Comparison of ENCODE assay signal across 27 mouse cellular contexts in the genomic region with DNA sequence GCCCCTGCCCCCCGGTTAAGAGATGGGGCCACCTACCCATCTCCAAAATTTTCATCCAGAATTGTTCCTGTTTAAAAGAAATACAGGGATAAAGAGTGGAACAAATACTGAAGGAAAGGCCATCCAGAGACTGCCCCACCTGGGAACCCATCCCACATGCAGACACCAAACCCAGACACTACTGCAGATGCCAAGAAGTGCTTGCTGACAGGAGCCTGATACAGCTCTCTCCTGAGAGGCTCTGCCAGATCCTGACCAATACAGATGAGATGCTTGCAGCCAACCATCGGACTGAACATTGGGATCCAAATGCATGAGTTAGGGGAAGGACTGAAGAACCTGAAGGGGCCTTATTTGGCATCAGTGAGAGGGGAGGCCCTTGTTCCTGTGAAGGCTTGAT.
"Had no signal": no experiment of that assay in that cellular context is flagged by ENCODE, and none has a peak within 500 bp of the region (broad histone marks: within the 10 kb centered on the region; RNA-seq: fewer than 3 reads in every experiment).

No protein-coding gene starts in this region.

- H3K4me1 ChIP-seq: forebrain, embryonic 10.5 days; forebrain, embryonic 12.5 days had no signal

- H3K4me3 ChIP-seq: embryonic facial prominence, embryonic 10.5 days; embryonic facial prominence, embryonic 12.5 days; embryonic facial prominence, embryonic 13.5 days; embryonic facial prominence, embryonic 15.5 days; erythroblast, embryonic 14.5 days; forebrain, embryonic 10.5 days; forebrain, embryonic 12.5 days; forebrain, embryonic 13.5 days; forebrain, embryonic 15.5 days; gastrocnemius, adult 2 months had no signal

- H3K9me3 ChIP-seq: embryonic facial prominence, embryonic 10.5 days; embryonic facial prominence, embryonic 12.5 days; embryonic facial prominence, embryonic 15.5 days; forebrain, embryonic 10.5 days; forebrain, embryonic 12.5 days; forebrain, embryonic 13.5 days; forebrain, embryonic 15.5 days had no signal

- H3K27ac ChIP-seq: embryonic facial prominence, embryonic 10.5 days; embryonic facial prominence, embryonic 12.5 days; embryonic facial prominence, embryonic 13.5 days; embryonic facial prominence, embryonic 15.5 days; forebrain, embryonic 10.5 days; forebrain, embryonic 12.5 days; forebrain, embryonic 13.5 days; forebrain, embryonic 15.5 days; gastrocnemius, adult 2 months had no signal

- H3K27me3 ChIP-seq: embryonic facial prominence, embryonic 12.5 days; embryonic facial prominence, embryonic 13.5 days; embryonic facial prominence, embryonic 15.5 days; forebrain, embryonic 12.5 days; forebrain, embryonic 13.5 days; forebrain, embryonic 15.5 days had no signal

- DNase-seq: cerebellum, adult 2 months; cerebellum, adult 8-10 months; cerebellum, adult 9-10 months; cerebellum, adult 9-11 months; cerebellum, postnatal 10 days; cerebellum, postnatal 14 days; cerebellum, postnatal 25 days; cerebellum, postnatal 36 days; embryo, embryonic 11 days; forebrain, postnatal 0 days; gastrocnemius, adult 2 months; gastrocnemius, postnatal 10 days; gastrocnemius, postnatal 14 days; gastrocnemius, postnatal 25 days; gastrocnemius, postnatal 36 days; heart, adult 18-20 months had no signal

- ATAC-seq: forebrain, embryonic 13.5 days; forebrain, embryonic 14.5 days; forebrain, embryonic 15.5 days; forebrain, embryonic 16.5 days; forebrain, postnatal 0 days had no signal

- H3K4me2 ChIP-seq: embryonic facial prominence, embryonic 12.5 days; embryonic facial prominence, embryonic 13.5 days; embryonic facial prominence, embryonic 15.5 days; forebrain, embryonic 12.5 days; forebrain, embryonic 13.5 days; forebrain, embryonic 15.5 days had no signal

- H3K36me3 ChIP-seq: embryonic facial prominence, embryonic 10.5 days; embryonic facial prominence, embryonic 12.5 days; embryonic facial prominence, embryonic 13.5 days; embryonic facial prominence, embryonic 15.5 days; forebrain, embryonic 10.5 days; forebrain, embryonic 12.5 days; forebrain, embryonic 15.5 days had no signal

- H3K9ac ChIP-seq: embryonic facial prominence, embryonic 12.5 days; embryonic facial prominence, embryonic 13.5 days; embryonic facial prominence, embryonic 15.5 days; forebrain, embryonic 12.5 days; forebrain, embryonic 13.5 days; forebrain, embryonic 15.5 days; forebrain, postnatal 0 days had no signal
